Mouse (Mus musculus) bone marrow macrophage, adult 2 months (primary cell): ENCODE results near the gene Ubr2. TPM values are rescaled to one million over a fixed set of nuclear protein-coding genes. Genes with fewer than 3 reads are reported as not detected.
A peak's percentile ranks its signal among the peaks of the same experiment; 100 is the strongest.

Source experiments
- H3K27ac ChIP-seq: 2 replicates; pipeline ENCODE4 v1.5.1; 2012; ENCODE audit warnings: low read depth, low read length; ENCODE audit not compliant: insufficient read depth
- H3K4me1 ChIP-seq: 2 replicates; pipeline ENCODE4 v1.6.1; 2012; ENCODE audit warnings: low read length; ENCODE audit not compliant: control insufficient read depth, insufficient read depth
- H3K4me3 ChIP-seq: 2 replicates; pipeline ENCODE4 v1.5.1; 2012; ENCODE audit warnings: mild to moderate bottlenecking, low read length, moderate library complexity; ENCODE audit not compliant: insufficient read depth
- CTCF ChIP-seq: IDR thresholded peaks from 2 replicates; pipeline ENCODE4 v1.5.1; 2012; ENCODE audit warnings: low read depth, mild to moderate bottlenecking, low read length, moderate library complexity
- POLR2A ChIP-seq: IDR thresholded peaks from 2 replicates; pipeline ENCODE4 v1.6.1; 2012; ENCODE audit warnings: mild to moderate bottlenecking, low read depth, low read length, borderline replicate concordance
- polyA plus RNA-seq: library from polyadenylated mRNA; stranded (reverse); fragments of >200 nt; gene quantifications from 2 replicates; pipeline ENCODE4 v1.2.4, GENCODE M21; 2012; ENCODE audit not compliant: missing spikeins, insufficient read depth, insufficient read length

Ubr2 gene
- polyA plus RNA-seq, 1 experiment = 53.7 TPM

GRCm38 (mm10) chr17:47005741-47006405 lies 4.5 kb downstream of the Ubr2 start:
- Histone ChIP-seq H3K4me3 (no peak overlapping the region), H3K4me1 (peaks cover 34% of the 10 kb centered on the region), H3K27ac (peak overlapping the region; percentile 29)
- TF ChIP-seq POLR2A = no peak
- no peak for TF ChIP-seq CTCF

- H3K27ac ChIP-seq = no peak overlapping the region
- TF ChIP-seq CTCF (no peak), POLR2A (no peak)
- H3K4me1 ChIP-seq = peaks cover 34% of the 10 kb centered on the region
- H3K4me3 ChIP-seq = no peak overlapping the region
Observed at GRCm38 (mm10) chr17:47003305-47003704, 7.1 kb downstream of the Ubr2 start.

- peaks cover 29% of the 10 kb centered on the region for H3K4me1 ChIP-seq
- no peak overlapping the region for H3K27ac ChIP-seq
- no peak overlapping the region for H3K4me3 ChIP-seq
- no peak for TF ChIP-seq POLR2A
- TF ChIP-seq CTCF = no peak
Observed at GRCm38 (mm10) chr17:47002401-47002800, 8.0 kb downstream of the Ubr2 start.

GRCm38 (mm10) chr17:46998840-46999239 lies 11.5 kb downstream of the Ubr2 start:
- no peak for TF ChIP-seq CTCF
- TF ChIP-seq POLR2A = no peak
- Histone ChIP-seq H3K4me1 (peaks cover 26% of the 10 kb centered on the region), H3K27ac (no peak overlapping the region), H3K4me3 (no peak overlapping the region)

- TF ChIP-seq CTCF = no peak
- Histone ChIP-seq H3K4me3 (no peak overlapping the region), H3K27ac (no peak overlapping the region), H3K4me1 (peaks cover 21% of the 10 kb centered on the region)
Observed at GRCm38 (mm10) chr17:46996484-46996883, 13.9 kb downstream of the Ubr2 start.

- Histone ChIP-seq H3K4me1 (peaks cover 21% of the 10 kb centered on the region), H3K4me3 (no peak overlapping the region), H3K27ac (peak overlapping the region; percentile 33)
- TF ChIP-seq POLR2A = no peak
- no peak for TF ChIP-seq CTCF
Observed at GRCm38 (mm10) chr17:46995621-46996020, 14.7 kb downstream of the Ubr2 start.

GRCm38 (mm10) chr17:46994641-46995398 lies 15.5 kb downstream of the Ubr2 start:
- TF ChIP-seq CTCF (no peak), POLR2A (no peak)
- Histone ChIP-seq H3K4me3 (no peak overlapping the region), H3K4me1 (peaks cover 21% of the 10 kb centered on the region)

GRCm38 (mm10) chr17:46993625-46994024 lies 16.7 kb downstream of the Ubr2 start:
- Histone ChIP-seq H3K4me1 (peaks cover 21% of the 10 kb centered on the region), H3K27ac (no peak overlapping the region), H3K4me3 (no peak overlapping the region)
- TF ChIP-seq CTCF (no peak), POLR2A (no peak)

More at GRCm38 (mm10) chr17:46994641-46995398, 15.5 kb downstream of the Ubr2 start:
- H3K27ac ChIP-seq = peak overlapping the region; percentile 16; the same call in 1 of the 2 replicates

- Histone ChIP-seq H3K4me3 (no peak overlapping the region), H3K27ac (no peak overlapping the region), H3K4me1 (no peaks in the 10 kb centered on the region)
- no peak for TF ChIP-seq POLR2A
- no peak for TF ChIP-seq CTCF
Observed at GRCm38 (mm10) chr17:46987631-46988030, 22.7 kb downstream of the Ubr2 start.

GRCm38 (mm10) chr17:46980050-46980449 lies 30.3 kb downstream of the Ubr2 start:
- H3K27ac ChIP-seq = no peak overlapping the region
- no peaks in the 10 kb centered on the region for H3K4me1 ChIP-seq
- H3K4me3 ChIP-seq = no peak overlapping the region
- TF ChIP-seq POLR2A = no peak
- TF ChIP-seq CTCF = no peak

GRCm38 (mm10) chr17:46975183-46975582 lies 35.2 kb downstream of the Ubr2 start:
- TF ChIP-seq CTCF (no peak), POLR2A (no peak)
- Histone ChIP-seq H3K4me3 (no peak overlapping the region), H3K27ac (no peak overlapping the region), H3K4me1 (0 out of 2 replicates have a peak, but pooled peaks cover 2% of the 10 kb centered on the region)
